Mouse (Mus musculus) myocyte (in vitro differentiated cells): Measurements from ENCODE around the gene Mical1. TPM values are rescaled to one million over a fixed set of nuclear protein-coding genes. Genes with fewer than 3 reads are reported as not detected.

Source experiments
- H3K27me3 ChIP-seq: one replicate; pipeline ENCODE4 v1.6.1; 2011; ENCODE audit not compliant: control insufficient read depth, insufficient read depth, insufficient read length
- H3K36me3 ChIP-seq: one replicate; pipeline ENCODE4 v1.6.1; 2011; ENCODE audit not compliant: control insufficient read depth, insufficient read depth
- H3K4me2 ChIP-seq: one replicate; pipeline ENCODE4 v1.6.1; 2011; ENCODE audit warnings: low read depth, control low read depth
- H3K4me3 ChIP-seq: one replicate; pipeline ENCODE4 v1.5.1; 2011; ENCODE audit warnings: mild to moderate bottlenecking, control low read depth, moderate library complexity
- H3K79me2 ChIP-seq: one replicate; pipeline ENCODE4 v1.6.1; 2011; ENCODE audit not compliant: control insufficient read depth, insufficient read depth
- H3ac ChIP-seq: one replicate; pipeline ENCODE4 v1.6.1; 2011; ENCODE audit not compliant: control insufficient read depth, insufficient read length
- E2F4 ChIP-seq: IDR thresholded peaks from one replicate; pipeline ENCODE4 v1.6.1; 2011; ENCODE audit warnings: mild to moderate bottlenecking, control low read depth, moderate library complexity; ENCODE audit not compliant: insufficient read depth
- MAX ChIP-seq: IDR thresholded peaks from one replicate; pipeline ENCODE4 v1.6.1; 2011; ENCODE audit warnings: low read depth, mild to moderate bottlenecking, control low read depth
- MYOD1 ChIP-seq, 3 experiments: IDR thresholded peaks; one replicate each; pipeline ENCODE4 v1.6.1; 2011; ENCODE audit warnings: control low read depth in 2 of 3, low read depth in 2 of 3, mild to moderate bottlenecking in 2 of 3, moderate library complexity in 1 of 3; ENCODE audit not compliant: insufficient read length in 2 of 3, control insufficient read depth in 1 of 3
- MYOG ChIP-seq, 3 experiments: IDR thresholded peaks; one replicate each; pipeline ENCODE4 v1.6.1; 2011; ENCODE audit warnings: control low read depth in 2 of 3, low read depth in 2 of 3, mild to moderate bottlenecking in 2 of 3; ENCODE audit not compliant: insufficient read length in 2 of 3, control insufficient read depth in 1 of 3, insufficient read depth in 1 of 3
- POLR2A ChIP-seq: IDR thresholded peaks from one replicate; pipeline ENCODE4 v1.6.1; 2011; ENCODE audit warnings: low read depth, mild to moderate bottlenecking, control low read depth, moderate library complexity; ENCODE audit not compliant: insufficient read length
- POLR2AphosphoS2 ChIP-seq: IDR thresholded peaks from one replicate; pipeline ENCODE4 v1.6.1; 2011; ENCODE audit warnings: low read depth, control low read depth; ENCODE audit not compliant: insufficient read length
- REST ChIP-seq: IDR thresholded peaks from one replicate; pipeline ENCODE4 v1.6.1; 2011; ENCODE audit warnings: mild to moderate bottlenecking, control low read depth, moderate library complexity; ENCODE audit not compliant: insufficient read depth, insufficient read length
- SRF ChIP-seq: IDR thresholded peaks from one replicate; pipeline ENCODE4 v1.6.1; 2011; ENCODE audit warnings: low read depth; ENCODE audit not compliant: control insufficient read depth, insufficient read length
- TCF12 ChIP-seq: IDR thresholded peaks from one replicate; pipeline ENCODE4 v1.6.1; 2011; ENCODE audit warnings: mild to moderate bottlenecking, control low read depth; ENCODE audit not compliant: poor library complexity, insufficient read depth, severe bottlenecking
- TCF3 ChIP-seq: IDR thresholded peaks from one replicate; pipeline ENCODE4 v1.6.1; 2011; ENCODE audit warnings: low read depth, control low read depth; ENCODE audit not compliant: insufficient read length
- USF1 ChIP-seq: IDR thresholded peaks from one replicate; pipeline ENCODE4 v1.6.1; 2011; ENCODE audit warnings: low read depth, mild to moderate bottlenecking, control low read depth, moderate library complexity
- polyA plus RNA-seq: library from polyadenylated mRNA; unstranded; fragments of >200 nt; fragmentation: generic; extraction: Trizol; gene quantifications from one replicate; pipeline ENCODE4 v1.2.1, GENCODE M21; 2012; ENCODE audit warnings: missing spikeins

Gene Mical1
- polyA plus RNA-seq, 1 experiment = 77.0 TPM

DNA sequence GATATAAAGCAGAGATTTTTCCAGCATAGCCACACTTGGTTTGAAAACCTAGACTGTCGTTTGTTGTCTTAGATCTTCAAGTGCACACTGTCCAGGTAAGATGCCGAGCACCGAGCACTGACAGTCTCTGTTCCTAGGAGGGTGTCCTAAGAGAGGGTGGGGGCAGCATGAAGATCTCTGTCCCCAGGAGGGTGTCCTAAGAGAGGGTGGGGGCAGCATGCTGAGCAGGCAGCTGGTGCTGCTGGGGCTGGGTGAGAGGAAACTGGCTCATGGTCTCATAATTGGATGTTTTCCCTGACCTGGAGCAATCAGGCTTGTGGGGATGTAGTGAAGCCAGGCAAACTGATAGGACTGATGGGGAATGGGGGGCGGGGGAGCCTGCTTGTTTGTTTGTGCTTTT, 16.1 kb upstream of the Mical1 start:
- Histone ChIP-seq H3K27me3 (no peaks in the 10 kb centered on the region), H3K4me2 (no peak overlapping the region), H3K36me3 (peaks cover 31% of the 10 kb centered on the region), H3ac (no peak overlapping the region), H3K79me2 (no peaks in the 10 kb centered on the region), H3K4me3 (no peak overlapping the region)
- no peak for TF ChIP-seq TCF3
- no peak for TF ChIP-seq MYOD1 (IDR thresholded peaks at IDR 0.05; ENCODE audit: control insufficient read depth in 1 of 3, insufficient read length in 2 of 3, low read depth in 2 of 3)
- TF ChIP-seq E2F4 = no peak
- TF ChIP-seq REST = no peak
- TF ChIP-seq TCF12 = no peak
- TF ChIP-seq SRF = no peak
- no peak for TF ChIP-seq USF1
- no peak for TF ChIP-seq MAX
- no peak for TF ChIP-seq POLR2AphosphoS2

GRCm38 (mm10) chr10:41460501-41460900, 15.6 kb upstream of the Mical1 start:
- Histone ChIP-seq H3K27me3 (no peaks in the 10 kb centered on the region), H3K4me3 (no peak overlapping the region), H3K79me2 (no peaks in the 10 kb centered on the region), H3ac (no peak overlapping the region), H3K36me3 (peaks cover 34% of the 10 kb centered on the region), H3K4me2 (no peak overlapping the region)
- no peak for TF ChIP-seq MAX
- no peak for TF ChIP-seq SRF
- no peak for TF ChIP-seq USF1
- no peak for TF ChIP-seq POLR2A

GRCm38 (mm10) chr10:41461057-41461722, 14.9 kb upstream of the Mical1 start:
- Histone ChIP-seq H3K27me3 (no peaks in the 10 kb centered on the region), H3K36me3 (peaks cover 32% of the 10 kb centered on the region), H3K4me3 (no peak overlapping the region), H3ac (no peak overlapping the region), H3K4me2 (no peak overlapping the region), H3K79me2 (no peaks in the 10 kb centered on the region)
- no peak for TF ChIP-seq SRF
- no peak for TF ChIP-seq E2F4
- no peak for TF ChIP-seq REST
- TF ChIP-seq MYOD1 (IDR thresholded peaks at IDR 0.05; ENCODE audit: control insufficient read depth in 1 of 3, insufficient read length in 2 of 3, low read depth in 2 of 3) = no peak
- no peak for TF ChIP-seq POLR2AphosphoS2
- no peak for TF ChIP-seq POLR2A
- no peak for TF ChIP-seq MYOG (IDR thresholded peaks at IDR 0.05; ENCODE audit: control insufficient read depth in 1 of 3, insufficient read depth in 1 of 3, insufficient read length in 2 of 3, low read depth in 2 of 3)
- TF ChIP-seq MAX = no peak
- no peak for TF ChIP-seq TCF12

DNA sequence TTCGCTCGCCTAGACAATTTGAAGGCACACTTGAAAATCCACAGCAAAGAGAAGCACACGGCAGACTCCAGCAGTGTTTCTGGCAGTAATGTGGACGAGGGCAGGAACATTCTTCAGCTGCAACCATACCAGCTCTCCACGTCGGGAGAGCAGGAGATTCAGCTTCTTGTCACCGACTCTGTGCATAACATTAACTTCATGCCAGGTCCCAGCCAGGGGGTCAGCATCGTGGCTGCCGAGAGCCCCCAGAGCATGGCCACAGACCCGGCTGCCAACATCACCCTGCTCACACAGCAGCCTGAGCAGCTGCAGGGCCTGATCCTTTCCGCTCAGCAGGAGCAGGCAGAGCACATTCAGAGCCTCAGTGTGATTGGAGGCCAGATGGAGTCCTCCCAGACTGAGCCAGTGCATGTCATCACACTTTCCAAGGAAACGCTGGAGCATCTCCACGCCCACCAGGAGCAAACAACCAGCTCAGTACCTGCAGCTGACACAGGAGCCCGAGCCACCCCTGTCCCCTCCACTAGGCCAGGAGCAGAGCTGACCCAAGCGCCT, 11.6 kb upstream of the Mical1 start:
- no peak overlapping the region for H3K4me3 ChIP-seq
- no peak for TF ChIP-seq POLR2A
- H3K79me2 ChIP-seq = no peaks in the 10 kb centered on the region
- H3K27me3 ChIP-seq = no peaks in the 10 kb centered on the region
- peaks cover 21% of the 10 kb centered on the region for H3K36me3 ChIP-seq
- H3K4me2 ChIP-seq = no peak overlapping the region
- H3ac ChIP-seq = no peak overlapping the region

DNA sequence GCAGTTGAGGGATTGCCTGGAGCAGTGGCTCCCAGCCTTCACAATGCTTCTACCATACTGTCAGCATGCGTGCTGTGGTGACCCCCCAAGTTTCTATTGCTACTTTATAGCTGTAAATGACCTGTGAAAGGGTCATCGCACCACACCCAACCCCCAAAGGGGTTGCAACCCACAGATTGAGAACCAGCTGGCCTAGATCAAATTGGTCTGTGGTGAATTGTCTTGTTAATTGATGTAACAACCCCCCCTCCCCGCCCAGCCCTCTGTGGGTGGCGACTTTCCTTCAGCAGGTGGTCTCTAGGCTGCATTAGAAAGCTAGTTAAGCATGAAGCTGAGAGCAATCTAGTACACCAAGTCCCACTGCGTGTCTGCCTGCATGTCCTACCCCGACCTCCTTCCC, 8.8 kb upstream of the Mical1 start:
- TF ChIP-seq MYOD1 (IDR thresholded peaks at IDR 0.05; ENCODE audit: control insufficient read depth in 1 of 3, insufficient read length in 2 of 3, low read depth in 2 of 3) (no peak), POLR2AphosphoS2 (no peak), MAX (no peak), USF1 (no peak), POLR2A (no peak)
- no peaks in the 10 kb centered on the region for H3K27me3 ChIP-seq
- H3K4me2 ChIP-seq = no peak overlapping the region
- no peak overlapping the region for H3K4me3 ChIP-seq
- H3ac ChIP-seq = no peak overlapping the region
- no peaks in the 10 kb centered on the region for H3K79me2 ChIP-seq
- peaks cover 15% of the 10 kb centered on the region for H3K36me3 ChIP-seq

- no peak for TF ChIP-seq POLR2AphosphoS2
- TF ChIP-seq MYOD1 (IDR thresholded peaks at IDR 0.05; ENCODE audit: control insufficient read depth in 1 of 3, insufficient read length in 2 of 3, low read depth in 2 of 3) = no peak
- TF ChIP-seq E2F4 = no peak
- no peak for TF ChIP-seq SRF
- TF ChIP-seq TCF3 = no peak
- no peak for TF ChIP-seq USF1
- TF ChIP-seq MYOG (IDR thresholded peaks at IDR 0.05; ENCODE audit: control insufficient read depth in 1 of 3, insufficient read depth in 1 of 3, insufficient read length in 2 of 3, low read depth in 2 of 3) = no peak
- no peak for TF ChIP-seq MAX
- no peak for TF ChIP-seq REST
- TF ChIP-seq TCF12 = no peak
- Histone ChIP-seq H3ac (no peak overlapping the region), H3K27me3 (no peaks in the 10 kb centered on the region)
These were observed 5.4 kb upstream of the Mical1 start for GRCm38 (mm10) chr10:41470693-41471092.

More at GRCm38 (mm10) chr10:41470693-41471092, 5.4 kb upstream of the Mical1 start:
- H3K79me2 ChIP-seq = no peaks in the 10 kb centered on the region
- no peaks in the 10 kb centered on the region for H3K36me3 ChIP-seq
- H3K4me2 ChIP-seq = no peak overlapping the region
- no peak overlapping the region for H3K4me3 ChIP-seq
